Mouse (Mus musculus): ENCODE measurements around the gene Nedd8. TPM values are rescaled to one million over a fixed set of nuclear protein-coding genes. Genes with fewer than 3 reads are reported as not detected.
A peak's percentile ranks its signal among the peaks of the same experiment; 100 is the strongest.

The Nedd8 gene
- total RNA-seq, 2 experiments from 2014 or later: 305 to 339 TPM

GRCm38 (mm10) chr14:55681160-55682117 is 9.5 kb upstream of the Nedd8 start, which contains the start of gene Tinf2:
Tinf2 (minus strand) TSS chr14:55681820.
- DNase-seq (ENCODE audit: low spot score in 2 of 2): peak; percentile 97
- intact Hi-C loops (cut with DNase I): loop anchor here (1.0 to 10.0 kb wide), 2 partner anchors 62 to 233 kb away; no protein-coding TSS in a partner anchor

DNA sequence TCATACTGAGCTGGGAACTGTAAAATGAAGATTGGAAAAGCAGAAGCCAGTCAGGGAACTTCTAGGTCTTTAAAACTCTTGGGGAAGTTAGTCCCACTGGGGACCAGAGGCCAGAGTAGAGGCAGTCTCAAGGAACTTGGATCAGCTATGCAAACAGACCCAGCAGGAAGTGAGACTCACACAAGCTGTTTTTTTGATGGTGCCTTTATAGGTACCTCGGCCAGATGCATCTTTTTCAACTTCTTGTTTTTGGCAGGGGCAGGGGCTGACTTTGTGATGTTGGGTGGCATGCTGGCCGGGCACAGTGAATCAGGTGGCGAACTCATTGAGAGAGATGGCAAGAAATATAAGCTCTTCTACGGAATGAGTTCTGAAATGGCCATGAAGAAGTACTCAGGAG is 5.7 kb upstream of the Nedd8 start:
- no peak for DNase-seq (ENCODE audit: low spot score in 2 of 2)
- intact Hi-C loops (cut with DNase I): no loop called here

- intact Hi-C loops (cut with DNase I): no loop called here
- DNase-seq (ENCODE audit: low spot score in 2 of 2): no peak
Observed at GRCm38 (mm10) chr14:55672741-55673060, 777 bp upstream of the Nedd8 start.

DNA sequence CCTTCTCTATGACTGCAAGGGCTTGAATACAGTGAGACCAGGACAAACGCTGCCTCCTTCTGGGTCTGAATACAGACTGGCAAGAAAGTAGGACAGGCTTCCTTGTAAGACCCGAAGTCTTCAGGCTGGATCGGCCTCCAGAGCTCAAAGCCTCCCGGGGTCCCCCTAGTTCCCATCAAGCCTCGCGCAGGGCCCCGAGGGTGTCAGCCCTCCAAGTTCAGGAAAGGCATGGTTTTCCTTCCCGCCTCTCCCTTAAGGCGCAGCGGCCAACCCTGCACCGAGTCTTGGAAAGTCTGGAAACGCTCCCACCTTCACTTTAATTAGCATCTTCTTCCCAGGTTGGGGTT is 465 bp downstream of the Nedd8 start:
- intact Hi-C loops (cut with DNase I): no loop called here
- peak in 1 of 2 experiments; percentile 69 for DNase-seq (ENCODE audit: low spot score in 2 of 2)

DNA sequence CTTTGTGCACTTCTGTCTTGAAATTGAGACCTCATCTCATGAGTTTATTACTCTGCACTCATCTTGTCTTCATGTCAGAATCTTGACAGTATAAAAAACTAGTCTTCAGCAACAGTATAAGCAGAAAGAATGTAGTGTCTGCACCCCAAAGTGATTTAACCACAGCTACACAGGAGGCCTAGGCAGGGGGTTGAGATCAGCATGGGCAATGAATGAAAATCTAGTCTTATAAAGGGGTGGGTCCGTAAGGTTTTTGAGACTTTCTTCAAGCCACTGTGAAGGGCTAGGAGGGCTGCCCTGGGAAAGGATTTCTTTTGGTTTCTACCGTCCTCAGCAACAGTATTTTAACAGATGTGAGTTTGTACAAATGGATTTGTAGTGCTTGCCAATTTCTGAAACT is 11.3 kb downstream of the Nedd8 start:
- DNase-seq (ENCODE audit: low spot score in 2 of 2): no peak
- intact Hi-C loops (cut with DNase I): no loop called here

GRCm38 (mm10) chr14:55659960-55660573 is 11.9 kb downstream of the Nedd8 start, which contains the start of gene Mdp1:
Mdp1 (minus strand) TSS chr14:55660508.
- intact Hi-C loops (cut with DNase I): no loop called here
- DNase-seq (ENCODE audit: low spot score in 2 of 2): peak; percentile 83 to 89

GRCm38 (mm10) chr14:55658011-55658410 is 13.9 kb downstream of the Nedd8 start:
- DNase-seq (ENCODE audit: low spot score in 2 of 2): no peak
- intact Hi-C loops (cut with DNase I): no loop called here

DNA sequence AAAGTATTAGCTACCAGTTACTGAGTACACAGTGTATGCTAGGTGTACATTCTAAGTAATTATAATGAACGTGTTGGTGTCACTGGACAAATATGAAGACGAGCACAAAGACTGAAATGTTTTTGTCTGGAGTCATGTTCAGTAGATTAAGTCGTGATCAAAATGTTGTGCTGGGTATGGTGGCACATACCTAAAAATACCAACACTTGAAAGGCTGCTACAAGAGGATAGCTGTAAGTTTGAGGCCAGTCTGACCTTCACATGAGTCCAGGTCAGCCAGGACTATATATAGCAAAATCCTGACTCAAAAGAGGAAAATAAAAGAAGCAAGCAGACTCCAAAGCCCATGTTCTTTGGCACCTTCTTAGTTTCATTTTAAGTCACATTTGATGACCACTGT is 15.0 kb downstream of the Nedd8 start:
- DNase-seq (ENCODE audit: low spot score in 2 of 2): no peak
- intact Hi-C loops (cut with DNase I): no loop called here

DNA sequence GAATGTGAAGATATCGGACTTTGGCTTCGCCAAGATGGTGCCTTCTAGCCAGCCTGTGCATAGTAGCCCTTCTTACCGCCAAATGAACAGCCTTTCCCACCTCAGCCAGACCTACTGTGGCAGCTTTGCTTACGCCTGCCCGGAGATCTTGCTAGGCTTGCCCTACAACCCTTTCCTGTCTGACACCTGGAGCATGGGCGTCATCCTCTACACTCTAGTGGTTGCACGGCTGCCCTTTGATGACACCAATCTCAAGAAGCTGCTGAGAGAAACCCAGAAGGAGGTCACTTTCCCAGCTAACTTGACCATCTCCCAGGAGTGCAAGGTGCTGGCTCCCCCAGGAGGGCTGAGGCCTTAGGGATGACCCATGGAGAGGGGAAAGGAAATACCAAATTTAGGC is 20.4 kb downstream of the Nedd8 start:
- no peak for DNase-seq (ENCODE audit: low spot score in 2 of 2)
- intact Hi-C loops (cut with DNase I): no loop called here

- intact Hi-C loops (cut with DNase I): no loop called here
- no peak for DNase-seq (ENCODE audit: low spot score in 2 of 2)
Observed at GRCm38 (mm10) chr14:55649884-55650283, 22.0 kb downstream of the Nedd8 start, which contains the start of gene Tssk4. Tssk4 (plus strand) TSS chr14:55650184.

- intact Hi-C loops (cut with DNase I): no loop called here
- no peak for DNase-seq (ENCODE audit: low spot score in 2 of 2)
Observed at GRCm38 (mm10) chr14:55644261-55644888, 27.5 kb downstream of the Nedd8 start.

- intact Hi-C loops (cut with DNase I): no loop called here
Observed at GRCm38 (mm10) chr14:55643060-55643907, 28.6 kb downstream of the Nedd8 start, which contains the start of gene Tm9sf1. Tm9sf1 (minus strand) TSS chr14:55643806.

GRCm38 (mm10) chr14:55642679-55643059 is 29.3 kb downstream of the Nedd8 start:
- DNase-seq (ENCODE audit: low spot score in 2 of 2): no peak
- intact Hi-C loops (cut with DNase I): no loop called here

More at GRCm38 (mm10) chr14:55643060-55643907, 28.6 kb downstream of the Nedd8 start, which contains the start of gene Tm9sf1:
- peak; percentile 70 to 81 for DNase-seq (ENCODE audit: low spot score in 2 of 2)

DNA sequence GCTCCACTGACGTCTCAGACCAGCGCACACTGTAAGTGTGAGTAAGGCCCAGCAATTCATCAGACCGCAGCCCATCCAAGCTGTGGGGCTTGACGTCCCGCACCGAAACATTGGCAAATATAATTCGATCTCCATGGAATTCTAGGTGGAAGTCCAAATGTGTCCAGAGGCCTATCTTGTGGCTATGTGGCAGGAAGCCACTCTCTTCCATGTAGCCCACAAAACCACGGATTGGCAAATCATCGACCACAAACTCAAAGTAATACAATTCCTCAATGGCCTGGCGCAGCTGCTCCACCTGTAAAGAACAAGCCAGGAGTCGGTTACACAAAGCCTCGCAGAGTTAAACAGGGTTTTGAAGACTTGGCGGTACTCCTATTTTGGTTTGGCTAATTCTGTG is 30.6 kb downstream of the Nedd8 start:
- intact Hi-C loops (cut with DNase I): no loop called here
- no peak for DNase-seq (ENCODE audit: low spot score in 2 of 2)

GRCm38 (mm10) chr14:55640816-55641215 is 31.1 kb downstream of the Nedd8 start:
- intact Hi-C loops (cut with DNase I): no loop called here
- no peak for DNase-seq (ENCODE audit: low spot score in 2 of 2)

GRCm38 (mm10) chr14:55637795-55638194 is 34.1 kb downstream of the Nedd8 start, which contains the start of gene Gm49378:
Gm49378 (minus strand) TSS chr14:55637895.
- intact Hi-C loops (cut with DNase I): no loop called here
- no peak for DNase-seq (ENCODE audit: low spot score in 2 of 2)

- intact Hi-C loops (cut with DNase I): no loop called here
- peak; percentile 91 to 92 for DNase-seq (ENCODE audit: low spot score in 2 of 2)
Observed at GRCm38 (mm10) chr14:55635523-55636007, 36.4 kb downstream of the Nedd8 start, which contains the start of gene Ipo4. Ipo4 (minus strand) TSS chr14:55635957.

- peak in 1 of 2 experiments; percentile 25 for DNase-seq (ENCODE audit: low spot score in 2 of 2)
Observed at GRCm38 (mm10) chr14:55634874-55635522, 36.9 kb downstream of the Nedd8 start.

More at GRCm38 (mm10) chr14:55634874-55635522, 36.9 kb downstream of the Nedd8 start:
- intact Hi-C loops (cut with DNase I): no loop called here

Measured in left cerebral cortex, postnatal 14 days (tissue).